Comparison of ENCODE assay signal across 8 mouse cellular contexts in the genomic region with DNA sequence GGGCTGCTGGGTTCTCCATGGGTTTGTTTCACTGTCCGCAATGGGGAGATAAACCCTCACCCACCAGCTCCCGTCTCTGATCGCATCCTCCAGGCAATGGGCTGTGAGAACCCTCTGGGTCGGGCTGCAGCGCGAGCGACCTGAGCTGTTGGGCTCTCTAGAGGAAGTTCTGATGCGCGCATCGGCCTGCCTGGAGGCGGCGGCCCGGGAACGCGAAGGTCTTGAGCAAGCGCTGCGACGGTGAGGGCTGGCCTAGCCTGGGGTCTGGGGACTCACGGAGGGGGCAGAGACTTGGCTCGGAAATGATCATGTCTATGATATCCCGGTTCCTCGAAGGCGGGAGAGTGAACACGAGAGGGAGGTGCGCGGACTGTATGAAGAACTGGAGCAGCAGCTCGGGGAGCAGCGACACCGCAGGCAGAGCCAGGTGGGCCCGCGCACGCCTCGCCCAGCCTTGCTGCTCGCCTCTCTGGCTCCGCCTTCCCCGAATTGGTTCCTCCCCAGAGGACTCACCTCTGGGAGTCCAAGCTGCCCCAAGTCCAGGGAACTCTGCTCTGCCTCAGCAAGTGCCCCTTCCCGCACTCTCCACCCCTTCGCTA. TPM values are rescaled to one million over a fixed set of nuclear protein-coding genes. Genes with fewer than 3 reads are reported as not detected.
A peak's percentile ranks its signal among the peaks of the same experiment; 100 is the strongest.
DNase-seq lines count a peak whose midpoint lies in the region; ATAC-seq and TF ChIP-seq lines count a peak whose summit lies in the region.

No protein-coding gene starts in this region.

- H3K9ac ChIP-seq in MEL (ENCODE audit: control insufficient read depth, low read depth, low read length, poor library complexity, severe bottlenecking) = peak overlapping the region; percentile 45
- H3K9ac ChIP-seq in heart, embryonic 15.5 days = peak overlapping the region; percentile 18; the same call in 1 of the 2 replicates
- H3K9ac ChIP-seq in midbrain, embryonic 13.5 days (replicated peaks) = no peak overlapping the region; the same call in 1 of the 2 replicates

- H3K9me3 ChIP-seq in MEL (replicated peaks; ENCODE audit: insufficient read depth, low read length) = no peaks in the 10 kb centered on the region
- H3K9me3 ChIP-seq in heart, embryonic 15.5 days (replicated peaks) = no peaks in the 10 kb centered on the region
- H3K9me3 ChIP-seq in midbrain, embryonic 13.5 days = no peaks in the 10 kb centered on the region

- H3K4me2 ChIP-seq in heart, embryonic 15.5 days = peak overlapping the region; percentile 59
- peak overlapping the region; percentile 36; the same call in 1 of the 2 replicates for H3K4me2 ChIP-seq in midbrain, embryonic 13.5 days (replicated peaks)

- ATAC-seq in heart, embryonic 15.5 days (replicated peaks; ENCODE audit: insufficient number of reproducible peaks, insufficient read depth, low FRiP score, low read depth) = no peak
- ATAC-seq in midbrain, embryonic 13.5 days = no peak

- no peak for TF ChIP-seq EP300 in MEL (IDR thresholded peaks at IDR 0.05; ENCODE audit: low read depth in 1 of 2, low read length in 2 of 2)

- no peaks in the 10 kb centered on the region for H3K27me3 ChIP-seq in MEL (ENCODE audit: control insufficient read depth in 1 of 2, insufficient read depth in 2 of 2, low read length in 2 of 2)
- H3K27me3 ChIP-seq in heart, embryonic 15.5 days = peaks cover 43% of the 10 kb centered on the region
- peaks cover 75% of the 10 kb centered on the region for H3K27me3 ChIP-seq in midbrain, embryonic 13.5 days

- H3K27ac ChIP-seq in MEL (ENCODE audit: control insufficient read depth, low read depth, low read length) = no peak overlapping the region
- peak overlapping the region; percentile 40 for H3K27ac ChIP-seq in heart, embryonic 15.5 days
- H3K27ac ChIP-seq in midbrain, embryonic 13.5 days = no peak overlapping the region

- no peak for TF ChIP-seq CTCF in MEL (IDR thresholded peaks at IDR 0.05 in 2 of 3, conservative IDR thresholded peaks at IDR 0.05 in 1 of 3; ENCODE audit: control insufficient read depth in 1 of 3, insufficient read depth in 1 of 3, low read depth in 2 of 3, low read length in 3 of 3, poor library complexity in 1 of 3, severe bottlenecking in 1 of 3)

- peak; percentile 57 for DNase-seq in cerebellum, adult 9-11 months
- DNase-seq in cerebellum, adult 9-10 months = no peak
- peak; percentile 45 for DNase-seq in MEL (ENCODE audit: low read depth, low spot score)
- peak; percentile 71 to 83 for DNase-seq in kidney, postnatal 4 days
- no peak for DNase-seq in right cerebral cortex, postnatal 25 days
- DNase-seq in ovary, postnatal 14 days (ENCODE audit: low spot score) = no peak

- H3K79me2 ChIP-seq in MEL (ENCODE audit: control insufficient read depth, insufficient read depth, low read length, poor library complexity) = peaks cover 6% of the 10 kb centered on the region

- 10% methylated on average over 38 of the region's 38 CpGs for WGBS in heart, embryonic 15.5 days
- 3% methylated on average over 37 of the region's 38 CpGs for WGBS in midbrain, embryonic 13.5 days

- TF ChIP-seq RAD21 in MEL (IDR thresholded peaks at IDR 0.05; ENCODE audit: low read depth, low read length) = no peak

- no peak for TF ChIP-seq POLR2A in MEL (IDR thresholded peaks at IDR 0.05; ENCODE audit: control insufficient read depth in 1 of 2, insufficient read depth in 1 of 2, low read depth in 1 of 2, low read length in 2 of 2, poor library complexity in 1 of 2)

- H3K4me3 ChIP-seq in MEL (ENCODE audit: control insufficient read depth in 1 of 2, insufficient read depth in 1 of 2, low read depth in 2 of 2, low read length in 2 of 2) = peak overlapping the region; percentile 25 to 29; a peak in 2 of 4 replicates
- peak overlapping the region; percentile 35 for H3K4me3 ChIP-seq in heart, embryonic 15.5 days
- H3K4me3 ChIP-seq in midbrain, embryonic 13.5 days (replicated peaks) = peak overlapping the region; percentile 16

- peaks cover 5 to 25% of the 10 kb centered on the region in 2 experiments for H3K4me1 ChIP-seq in MEL (ENCODE audit: control insufficient read depth in 1 of 2, insufficient read depth in 2 of 2, low read length in 2 of 2)
- H3K4me1 ChIP-seq in heart, embryonic 15.5 days (replicated peaks) = peaks cover 69% of the 10 kb centered on the region
- peaks cover 44% of the 10 kb centered on the region for H3K4me1 ChIP-seq in midbrain, embryonic 13.5 days (replicated peaks)

- H3K36me3 ChIP-seq in MEL (ENCODE audit: control insufficient read depth in 1 of 2, insufficient read depth in 2 of 2, low read length in 2 of 2) = peaks cover 0 to 8% of the 10 kb centered on the region in 2 experiments; a peak in 2 of 4 replicates
- peaks cover 3% of the 10 kb centered on the region; the same call in 1 of the 2 replicates for H3K36me3 ChIP-seq in heart, embryonic 15.5 days
- peaks cover 4% of the 10 kb centered on the region for H3K36me3 ChIP-seq in midbrain, embryonic 13.5 days

TF ChIP-seq in MEL, 35 proteins besides CTCF, POLR2A, EP300 and RAD21:
- no peak for TF ChIP-seq BHLHE40 (IDR thresholded peaks at IDR 0.05; ENCODE audit: borderline replicate concordance, low read depth, low read length)
- no peak for TF ChIP-seq TCF12 (IDR thresholded peaks at IDR 0.05; ENCODE audit: low read depth, low read length)
- no peak for TF ChIP-seq NELFE (IDR thresholded peaks at IDR 0.05; ENCODE audit: low read depth, low read length)
- TF ChIP-seq NRF1 (IDR thresholded peaks at IDR 0.05; ENCODE audit: insufficient read depth, low read depth, low read length, poor library complexity, severe bottlenecking) = no peak
- TF ChIP-seq MYB (IDR thresholded peaks at IDR 0.05; ENCODE audit: low read depth, low read length) = no peak
- no peak for TF ChIP-seq E2F4 (IDR thresholded peaks at IDR 0.05; ENCODE audit: borderline replicate concordance, low read depth, low read length)
TF ChIP-seq in MEL: peak in this region for 0.

RNA-seq across cellular contexts. Expression of a gene that starts 2.5 kb away (rescaled TPM):
- total RNA-seq in MEL (2012; rRNA removed) = 38.9 and 40.6 TPM in 2 replicates
- 10 to 100 TPM in 1 of 2 experiments, not detected in 1; 86.6 TPM for polyA plus RNA-seq in MEL (2012; ENCODE audit: insufficient read depth in 1 of 2, insufficient read length in 2 of 2, low read depth in 1 of 2, low replicate concordance in 2 of 2, missing spikeins in 1 of 2)
- 28.7 and 35.2 TPM in 2 replicates for polyA plus RNA-seq in heart, embryonic 15.5 days (2015; fragmentation: Nextera tagmentation; extraction: Ambion mirVana)
- polyA plus RNA-seq in midbrain, embryonic 13.5 days (2015; fragmentation: Nextera tagmentation; extraction: Ambion mirVana) = 15.4 and 19.9 TPM in 2 replicates

RNA-seq across cellular contexts. Expression of a gene that starts 3.8 kb away (rescaled TPM):
- total RNA-seq in MEL (2012; rRNA removed) = 0.59 and 0.73 TPM in 2 replicates
- polyA plus RNA-seq in MEL (2012; ENCODE audit: insufficient read depth in 1 of 2, insufficient read length in 2 of 2, low read depth in 1 of 2, low replicate concordance in 2 of 2, missing spikeins in 1 of 2) = 1 to 10 TPM in 1 of 2 experiments, not detected in 1; 6.9 TPM
- 24.9 and 26.2 TPM in 2 replicates for polyA plus RNA-seq in heart, embryonic 15.5 days (2015; fragmentation: Nextera tagmentation; extraction: Ambion mirVana)
- 6.8 TPM in 2 replicates for polyA plus RNA-seq in midbrain, embryonic 13.5 days (2015; fragmentation: Nextera tagmentation; extraction: Ambion mirVana)

RNA-seq across cellular contexts. Expression of a gene that starts 9.7 kb away (rescaled TPM):
- 8.3 and 9.9 TPM in 2 replicates for total RNA-seq in MEL (2012; rRNA removed)
- polyA plus RNA-seq in MEL (2012; ENCODE audit: insufficient read depth in 1 of 2, insufficient read length in 2 of 2, low read depth in 1 of 2, low replicate concordance in 2 of 2, missing spikeins in 1 of 2) = 10 to 100 TPM in 1 of 2 experiments, not detected in 1; 38.6 TPM
- polyA plus RNA-seq in heart, embryonic 15.5 days (2015; fragmentation: Nextera tagmentation; extraction: Ambion mirVana) = 56.3 and 57.5 TPM in 2 replicates
- 16.2 and 19.2 TPM in 2 replicates for polyA plus RNA-seq in midbrain, embryonic 13.5 days (2015; fragmentation: Nextera tagmentation; extraction: Ambion mirVana)

RNA-seq across cellular contexts. Expression of a gene that starts 10.2 kb away (rescaled TPM):
- 110 and 114 TPM in 2 replicates for total RNA-seq in MEL (2012; rRNA removed)
- polyA plus RNA-seq in MEL (2012; ENCODE audit: insufficient read depth in 1 of 2, insufficient read length in 2 of 2, low read depth in 1 of 2, low replicate concordance in 2 of 2, missing spikeins in 1 of 2) = 10 to 100 TPM in 1 of 2 experiments, not detected in 1; 82.4 TPM
- 59.5 and 63.5 TPM in 2 replicates for polyA plus RNA-seq in heart, embryonic 15.5 days (2015; fragmentation: Nextera tagmentation; extraction: Ambion mirVana)
- polyA plus RNA-seq in midbrain, embryonic 13.5 days (2015; fragmentation: Nextera tagmentation; extraction: Ambion mirVana) = 88.2 and 91.1 TPM in 2 replicates

RNA-seq across cellular contexts. Expression of a gene that starts 10.3 kb away (rescaled TPM):
- total RNA-seq in MEL (2012; rRNA removed) = 82.5 and 110 TPM in 2 replicates
- polyA plus RNA-seq in MEL (2012; ENCODE audit: insufficient read depth in 1 of 2, insufficient read length in 2 of 2, low read depth in 1 of 2, low replicate concordance in 2 of 2, missing spikeins in 1 of 2) = 10 to 100 TPM in 1 of 2 experiments, not detected in 1; 97.9 TPM
- 48.9 and 62.8 TPM in 2 replicates for polyA plus RNA-seq in heart, embryonic 15.5 days (2015; fragmentation: Nextera tagmentation; extraction: Ambion mirVana)
- polyA plus RNA-seq in midbrain, embryonic 13.5 days (2015; fragmentation: Nextera tagmentation; extraction: Ambion mirVana) = 22.5 and 23.6 TPM in 2 replicates

Comparison
In these comparisons a context has a peak if more than half of its experiments do, and no peak if none do; other contexts are left out.
1. DNase-seq: peak in cerebellum, adult 9-11 months (single experiment), MEL (single experiment) and kidney, postnatal 4 days (2 of 2); none in cerebellum, adult 9-10 months (single experiment), right cerebral cortex, postnatal 25 days (single experiment) and ovary, postnatal 14 days (single experiment).
2. Peak in every context shown above with its lines, with median percentiles within 50 percentile points of each other: H3K4me3 ChIP-seq.